Comparison of ENCODE assay signal across 24 mouse cellular contexts in the genomic region with DNA sequence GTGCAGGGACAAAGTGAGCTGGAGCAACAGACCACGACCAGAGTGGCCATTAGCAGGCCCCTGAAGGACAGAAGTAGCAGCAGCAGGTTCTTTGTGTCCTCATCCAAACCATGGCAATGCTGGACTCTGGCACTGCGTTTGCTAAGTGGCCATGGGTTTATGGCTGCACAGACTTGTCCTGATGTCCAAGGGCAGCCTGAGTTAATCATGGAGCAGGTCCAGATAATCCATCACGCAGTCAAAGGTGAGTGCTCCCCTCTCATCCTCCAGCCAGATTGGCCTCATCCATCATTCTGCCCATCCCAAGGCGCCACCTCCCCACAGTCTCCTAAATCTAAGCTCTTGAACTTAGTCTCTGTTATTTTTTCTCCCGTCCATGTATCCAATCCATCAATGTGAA.
A peak's percentile ranks its signal among the peaks of the same experiment; 100 is the strongest.
DNase-seq lines count a peak whose midpoint lies in the region; ATAC-seq lines count a peak whose summit lies in the region.
"Had no signal": no experiment of that assay in that cellular context is flagged by ENCODE, and none has a peak within 500 bp of the region (broad histone marks: within the 10 kb centered on the region; RNA-seq: fewer than 3 reads in every experiment).

No protein-coding gene starts in this region.

- no peak overlapping the region for H3K27ac ChIP-seq in forebrain, embryonic 14.5 days (ENCODE audit: low read depth, low read length)
- H3K27ac ChIP-seq: embryonic facial prominence, embryonic 10.5 days; embryonic facial prominence, embryonic 12.5 days; forebrain, embryonic 13.5 days had no signal

- 80% methylated on average over 5 of the region's 5 CpGs for WGBS in forebrain, embryonic 14.5 days

- H3K9me3 ChIP-seq in forebrain, embryonic 14.5 days (replicated peaks; ENCODE audit: control insufficient read depth, low read length): no peaks in the 10 kb centered on the region
- H3K9me3 ChIP-seq: embryonic facial prominence, embryonic 10.5 days; embryonic facial prominence, embryonic 12.5 days; forebrain, embryonic 13.5 days; G1E had no signal

- no peaks in the 10 kb centered on the region for H3K27me3 ChIP-seq in forebrain, embryonic 14.5 days (replicated peaks; ENCODE audit: control insufficient read depth, insufficient read depth, low read length)
- H3K27me3 ChIP-seq: CH12.LX; embryonic facial prominence, embryonic 12.5 days; forebrain, embryonic 13.5 days; Patski had no signal

- H3K9ac ChIP-seq in forebrain, embryonic 14.5 days (ENCODE audit: low read length): no peak overlapping the region
- H3K9ac ChIP-seq: embryonic facial prominence, embryonic 12.5 days; forebrain, embryonic 13.5 days had no signal

- H3K4me3 ChIP-seq in forebrain, embryonic 14.5 days (ENCODE audit: low read depth, low read length): no peak overlapping the region
- H3K4me3 ChIP-seq: embryonic facial prominence, embryonic 10.5 days; embryonic facial prominence, embryonic 12.5 days; forebrain, embryonic 13.5 days had no signal

- H3K36me3 ChIP-seq in forebrain, embryonic 14.5 days (ENCODE audit: control insufficient read depth, insufficient read depth, low read length): no peaks in the 10 kb centered on the region
- H3K36me3 ChIP-seq: embryonic facial prominence, embryonic 10.5 days; embryonic facial prominence, embryonic 12.5 days; G1E had no signal

- H3K4me2 ChIP-seq in forebrain, embryonic 14.5 days (ENCODE audit: low read length): no peak overlapping the region
- H3K4me2 ChIP-seq: embryonic facial prominence, embryonic 12.5 days; forebrain, embryonic 13.5 days had no signal

- H3K4me1 ChIP-seq in forebrain, embryonic 14.5 days (ENCODE audit: control insufficient read depth, insufficient read depth, low read length): no peaks in the 10 kb centered on the region
- H3K4me1 ChIP-seq: embryonic facial prominence, embryonic 10.5 days; embryonic facial prominence, embryonic 12.5 days; forebrain, embryonic 13.5 days had no signal

- DNase-seq in adrenal gland, adult (ENCODE audit: inconsistent age in 2 of 2, low spot score in 1 of 2): peak; percentile 46 to 75
- no peak for DNase-seq in adrenal gland, adult 18-20 months (ENCODE audit: low spot score in 2 of 2)
- peak; percentile 54 for DNase-seq in adrenal gland, adult 2 months
- DNase-seq in adrenal gland, postnatal 10 days: peak; percentile 40
- DNase-seq in adrenal gland, postnatal 25 days: peak; percentile 4
- DNase-seq in heart, adult 9 months (ENCODE audit: low spot score in 2 of 2): no peak
- no peak for DNase-seq in forebrain, embryonic 14.5 days (ENCODE audit: low spot score)
- DNase-seq: B cell, adult 2 months; cerebellum, adult 11 months; cerebellum, adult 18-20 months; cerebellum, adult 8-10 months; cerebellum, adult 9-11 months; cerebellum, postnatal 14 days; cerebellum, postnatal 36 days had no signal

- no peak for ATAC-seq in granulocyte monocyte progenitor cell, adult 5-6 weeks (replicated peaks; ENCODE audit: poor library complexity, severe bottlenecking)
- no peak for ATAC-seq in forebrain, embryonic 14.5 days
- ATAC-seq: activated CD4-positive, CD25-positive, alpha-beta regulatory T cell, adult 4 months; CD4-positive, CD25-positive, alpha-beta regulatory T cell, adult 4 months; forebrain, embryonic 13.5 days; forebrain, embryonic 16.5 days; Patski had no signal

Comparison
In these comparisons a context has a peak if more than half of its experiments do, and no peak if none do; other contexts are left out.
1. DNase-seq: peak in adrenal gland, adult (2 of 2), adrenal gland, adult 2 months (single experiment), adrenal gland, postnatal 10 days (single experiment) and adrenal gland, postnatal 25 days (single experiment); none in adrenal gland, adult 18-20 months (0 of 2), heart, adult 9 months (0 of 2) and forebrain, embryonic 14.5 days (single experiment).